Mouse (Mus musculus): Measurements from ENCODE around the gene Arhgap15. TPM values are rescaled to one million over a fixed set of nuclear protein-coding genes. Genes with fewer than 3 reads are reported as not detected.

Gene Arhgap15
- total RNA-seq, 2 experiments from 2014 or later, result 1.4 to 1.8 TPM

- intact Hi-C loops (cut with DNase I), result no loop called here
- peak in 1 of 2 experiments; percentile 7 for DNase-seq
These were observed 585.9 kb downstream of the Arhgap15 start for GRCm38 (mm10) chr2:44334517-44334916.

- DNase-seq, result no peak
- intact Hi-C loops (cut with DNase I), result no loop called here
These were observed 588.2 kb downstream of the Arhgap15 start for GRCm38 (mm10) chr2:44336720-44337354.

GRCm38 (mm10) chr2:44338467-44338866, 589.8 kb downstream of the Arhgap15 start:
- DNase-seq, result no peak
- intact Hi-C loops (cut with DNase I), result no loop called here

GRCm38 (mm10) chr2:44341091-44341571, 592.5 kb downstream of the Arhgap15 start:
- intact Hi-C loops (cut with DNase I), result no loop called here

GRCm38 (mm10) chr2:44344861-44345260, 596.2 kb downstream of the Arhgap15 start:
- no peak for DNase-seq
- intact Hi-C loops (cut with DNase I), result no loop called here

More at GRCm38 (mm10) chr2:44341091-44341571, 592.5 kb downstream of the Arhgap15 start:
- DNase-seq, result no peak

- DNase-seq, result no peak
- intact Hi-C loops (cut with DNase I), result no loop called here
These were observed 596.8 kb downstream of the Arhgap15 start for GRCm38 (mm10) chr2:44345325-44345945.

- intact Hi-C loops (cut with DNase I), result no loop called here
- no peak for DNase-seq
These were observed 597.6 kb downstream of the Arhgap15 start for GRCm38 (mm10) chr2:44346184-44346583.

GRCm38 (mm10) chr2:44347781-44348180, 599.2 kb downstream of the Arhgap15 start:
- no peak for DNase-seq
- intact Hi-C loops (cut with DNase I), result no loop called here

GRCm38 (mm10) chr2:44349101-44349500, 600.5 kb downstream of the Arhgap15 start:
- no peak for DNase-seq
- intact Hi-C loops (cut with DNase I), result no loop called here

- intact Hi-C loops (cut with DNase I), result no loop called here
- DNase-seq, result no peak
These were observed 604.3 kb downstream of the Arhgap15 start for GRCm38 (mm10) chr2:44352885-44353284.

GRCm38 (mm10) chr2:44353594-44353993, 605.0 kb downstream of the Arhgap15 start:
- intact Hi-C loops (cut with DNase I), result no loop called here
- DNase-seq, result no peak

- DNase-seq, result no peak
- intact Hi-C loops (cut with DNase I), result no loop called here
These were observed 606.2 kb downstream of the Arhgap15 start for GRCm38 (mm10) chr2:44354786-44355185.

- peak; percentile 4 to 12 for DNase-seq
- intact Hi-C loops (cut with DNase I), result no loop called here
These were observed 606.7 kb downstream of the Arhgap15 start for GRCm38 (mm10) chr2:44355316-44355715.

GRCm38 (mm10) chr2:44356248-44356886, 607.7 kb downstream of the Arhgap15 start:
- DNase-seq, result no peak
- intact Hi-C loops (cut with DNase I), result no loop called here

GRCm38 (mm10) chr2:44356887-44357251, 608.2 kb downstream of the Arhgap15 start:
- no peak for DNase-seq
- intact Hi-C loops (cut with DNase I), result no loop called here

- DNase-seq, result no peak
- intact Hi-C loops (cut with DNase I), result no loop called here
These were observed 631.6 kb downstream of the Arhgap15 start for GRCm38 (mm10) chr2:44380225-44380624.

GRCm38 (mm10) chr2:44384541-44384940, 635.9 kb downstream of the Arhgap15 start:
- intact Hi-C loops (cut with DNase I), result no loop called here
- DNase-seq, result no peak

- DNase-seq, result no peak
- intact Hi-C loops (cut with DNase I), result no loop called here
These were observed 640.9 kb downstream of the Arhgap15 start for GRCm38 (mm10) chr2:44389556-44389955.

- DNase-seq, result no peak
These were observed 645.2 kb downstream of the Arhgap15 start for GRCm38 (mm10) chr2:44393789-44394188.

GRCm38 (mm10) chr2:44394956-44395501, 646.4 kb downstream of the Arhgap15 start:
- intact Hi-C loops (cut with DNase I), result no loop called here
- no peak for DNase-seq

More at GRCm38 (mm10) chr2:44393789-44394188, 645.2 kb downstream of the Arhgap15 start:
- intact Hi-C loops (cut with DNase I), result no loop called here

- intact Hi-C loops (cut with DNase I), result no loop called here
- DNase-seq, result no peak
These were observed 647.0 kb downstream of the Arhgap15 start for GRCm38 (mm10) chr2:44395577-44395976.

All from heart, postnatal 14 days (tissue).